Mouse (Mus musculus) T-helper 1 cell (primary cell): ENCODE results near the gene Prokr2.

Experiments
- in situ Hi-C: fragments of 300-600 bp; cut with MboI, MseI; formaldehyde crosslinking; loops from one replicate; pipeline ENCODE4 v1.15.1; 2025; ENCODE audit warnings: high pct_unique_total_duplicates

Prokr2 gene

DNA sequence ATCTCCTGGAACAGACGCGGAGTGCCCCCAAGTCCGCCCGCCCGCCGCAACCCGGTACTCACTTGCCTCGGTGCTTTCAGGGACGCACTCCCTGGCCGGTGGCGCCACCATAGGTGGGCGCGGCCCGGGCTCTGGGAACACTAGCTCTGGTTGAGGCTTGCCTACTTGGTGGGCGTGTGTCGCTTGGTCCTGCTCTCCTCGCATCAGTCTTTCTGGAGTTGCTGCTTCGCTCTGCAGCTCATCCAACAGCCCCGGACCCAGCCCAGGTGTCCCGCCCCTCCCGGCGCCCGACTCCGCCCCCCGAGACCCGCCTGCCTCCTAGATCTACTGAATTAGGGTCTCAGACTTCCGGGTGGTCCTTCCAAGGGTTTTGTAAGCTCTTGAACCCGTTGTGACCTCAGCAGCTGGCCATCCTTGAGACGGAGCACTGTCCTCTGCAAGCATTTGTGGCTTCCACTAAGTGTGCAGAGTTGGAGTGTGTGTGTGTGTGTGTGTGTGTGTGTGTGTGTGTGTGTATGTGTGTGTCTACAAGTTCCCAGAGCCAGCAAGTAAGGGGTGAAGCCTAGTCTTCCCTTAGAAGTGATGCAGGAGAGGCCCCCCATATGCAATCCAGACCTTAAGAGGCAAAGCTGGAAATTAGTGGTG, at the start of gene Prokr2:
Gene Prokr2 (minus strand): TSS at position 254 of the 645 bp plus-strand sequence.
- in situ Hi-C loops = loop anchor here (10.0 kb wide), 1 partner anchor 1211 kb away; no protein-coding TSS in a partner anchor

DNA sequence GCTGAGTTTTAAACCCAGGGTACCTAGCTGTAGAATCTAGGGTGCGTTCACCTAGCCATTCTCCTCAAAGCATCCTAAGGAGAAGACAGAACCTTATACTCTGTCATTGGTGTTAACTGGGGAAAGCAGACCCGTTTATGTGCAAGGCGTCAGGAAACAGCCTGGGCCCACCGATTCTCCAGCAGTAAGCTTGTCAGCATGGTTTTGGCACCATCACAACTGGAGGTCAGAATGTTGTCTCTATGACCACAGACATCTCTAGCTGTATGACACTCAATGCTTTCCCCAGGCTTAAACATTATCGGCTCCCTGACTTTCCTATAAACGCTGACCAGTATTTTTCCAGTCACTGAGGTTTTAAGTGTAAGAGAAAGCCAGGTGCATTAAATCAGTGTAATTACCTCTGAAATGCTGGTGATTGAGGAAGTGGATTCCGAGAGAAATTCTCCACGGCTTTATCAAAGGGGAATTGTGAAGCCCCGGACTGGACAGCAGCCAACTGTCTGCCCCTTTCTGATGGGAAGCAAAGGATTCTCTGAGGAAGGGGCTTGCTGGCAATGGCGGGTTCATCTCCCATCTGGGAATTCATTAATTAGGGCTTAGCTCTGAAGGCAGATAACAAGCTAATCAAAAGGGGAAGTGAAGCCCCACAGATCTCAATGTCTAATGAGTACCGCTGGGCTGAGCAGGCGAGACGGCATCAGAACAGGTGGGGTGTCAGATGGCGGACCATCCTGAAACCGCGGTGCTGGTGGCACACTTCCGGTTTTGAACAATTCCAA, 42.1 kb upstream of the Prokr2 start:
- in situ Hi-C loops = no loop called here

DNA sequence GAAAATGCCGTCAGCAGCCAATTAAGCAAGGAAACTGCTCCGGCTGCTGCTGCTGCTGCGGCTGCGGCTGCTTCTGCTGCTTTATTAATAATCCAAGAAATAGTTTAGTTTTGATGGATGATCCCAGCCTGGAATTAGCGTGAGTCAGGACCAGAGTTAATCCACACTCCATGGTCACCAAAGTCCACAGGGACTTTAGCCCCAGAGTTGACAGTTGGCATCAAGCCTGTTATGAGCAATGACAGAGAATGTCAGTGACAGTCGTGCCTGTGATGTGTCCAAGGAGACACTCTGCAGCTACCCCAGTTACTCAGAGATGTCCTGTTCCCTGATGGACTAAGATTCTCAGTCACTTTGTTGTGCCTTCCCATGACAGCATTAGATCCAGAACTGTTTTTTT, 40.3 kb upstream of the Prokr2 start:
- in situ Hi-C loops = no loop called here

DNA sequence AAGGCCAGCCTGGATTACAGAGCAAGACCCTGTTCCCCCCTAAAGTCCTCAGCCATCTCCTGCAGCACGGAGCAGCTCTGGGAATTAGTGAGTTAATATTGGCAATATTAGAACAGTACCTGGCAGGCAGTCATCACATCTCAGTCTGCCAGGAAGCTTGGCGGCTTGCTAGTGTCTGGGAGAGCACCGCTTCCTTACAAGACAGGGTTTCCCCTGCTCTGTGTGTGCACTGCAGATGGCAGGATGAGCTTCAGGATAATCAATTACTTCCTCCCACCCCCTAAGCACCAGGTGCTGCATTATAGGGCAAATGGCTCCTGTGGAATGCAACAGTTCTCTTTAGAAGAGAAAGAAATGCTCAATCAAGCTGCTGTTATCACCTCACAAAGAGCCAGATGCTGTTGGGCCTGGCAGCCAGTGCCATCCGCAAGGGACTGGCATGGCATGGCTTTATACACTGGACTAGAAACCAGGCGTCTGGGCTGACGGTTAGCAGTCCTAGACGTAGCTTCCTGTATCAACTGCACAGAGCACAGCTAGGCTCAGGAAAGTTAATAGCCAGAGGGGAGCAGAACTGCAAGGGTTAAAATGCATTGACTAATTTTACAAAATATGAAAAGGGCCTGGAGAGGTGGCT, 38.3 kb upstream of the Prokr2 start:
- in situ Hi-C loops = no loop called here

DNA sequence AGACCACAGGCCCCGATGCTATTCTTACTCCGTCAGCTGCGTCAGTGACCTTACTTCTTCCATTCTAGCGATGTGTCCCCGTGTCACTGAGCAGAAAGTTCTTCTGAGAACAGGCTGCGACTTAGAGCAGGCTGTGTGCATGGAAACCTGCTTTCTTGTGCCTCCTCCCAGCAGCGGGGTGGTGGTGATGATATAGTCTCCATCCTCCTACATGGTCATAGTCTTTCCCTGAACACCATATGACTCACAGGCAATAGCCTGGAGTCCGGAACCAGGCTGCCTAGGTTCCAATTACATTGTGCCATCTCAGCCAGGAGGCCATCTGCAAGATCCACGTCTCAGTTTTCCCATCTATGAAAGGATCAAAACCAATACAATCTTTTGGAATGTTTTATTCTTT, 37.6 kb upstream of the Prokr2 start:
- in situ Hi-C loops = no loop called here

DNA sequence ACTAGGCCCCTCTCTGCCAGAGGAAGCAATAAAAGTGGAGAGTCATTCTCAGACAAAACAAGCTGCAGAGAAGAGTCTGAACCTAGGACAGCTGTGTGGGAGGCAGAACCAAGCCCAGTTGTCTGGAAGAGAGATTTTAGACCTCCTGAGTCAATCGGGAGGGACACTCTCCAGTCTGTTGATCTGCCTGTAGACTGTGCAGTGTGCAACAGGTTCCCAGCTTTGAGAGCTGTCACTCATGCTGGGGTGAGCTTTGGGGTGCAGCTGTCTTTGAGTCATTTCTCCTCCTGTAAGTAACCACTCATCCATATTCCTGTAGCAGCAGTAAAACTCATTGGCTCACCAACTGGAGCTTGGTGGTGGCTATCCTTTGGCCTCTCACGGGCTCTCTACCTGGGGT, 33.2 kb upstream of the Prokr2 start:
- in situ Hi-C loops = no loop called here

DNA sequence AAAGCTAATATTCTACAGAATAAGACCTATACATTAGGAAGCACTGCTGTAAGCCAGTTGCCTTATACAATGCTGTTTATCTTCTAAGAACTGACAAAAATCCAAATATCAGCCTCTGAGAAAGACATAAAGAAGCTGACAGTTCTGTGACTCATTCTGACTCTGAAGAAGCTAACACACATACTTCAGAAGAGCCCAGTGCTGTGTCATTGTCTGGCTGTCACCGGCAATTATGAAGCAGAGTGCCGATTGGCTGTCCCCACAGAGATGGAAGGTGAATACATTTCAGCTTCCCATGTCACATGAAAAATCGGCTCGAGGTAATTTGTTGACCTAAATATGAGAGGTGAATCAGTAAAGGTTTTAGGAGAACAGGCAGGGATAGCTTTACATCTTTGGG, 24.9 kb upstream of the Prokr2 start:
- in situ Hi-C loops = no loop called here

DNA sequence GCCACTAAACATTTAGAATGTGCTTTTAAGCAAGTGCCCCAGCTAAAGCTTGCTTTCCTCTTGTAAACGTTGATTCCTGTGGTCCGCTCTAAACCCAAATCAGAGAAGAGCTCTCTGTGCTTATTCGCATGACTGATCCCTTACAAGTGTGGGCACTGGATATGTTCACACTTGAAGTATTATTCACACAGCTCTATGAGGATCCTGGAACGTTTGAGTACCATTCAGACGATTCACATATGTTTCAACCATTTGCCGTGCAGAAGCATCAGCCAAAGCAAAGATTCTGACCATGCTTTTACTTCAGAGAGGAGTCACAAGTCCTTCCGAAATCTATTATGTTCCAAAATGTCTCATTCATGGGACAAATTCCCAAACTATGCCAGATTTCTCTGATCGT, 12.9 kb upstream of the Prokr2 start:
- in situ Hi-C loops = no loop called here

DNA sequence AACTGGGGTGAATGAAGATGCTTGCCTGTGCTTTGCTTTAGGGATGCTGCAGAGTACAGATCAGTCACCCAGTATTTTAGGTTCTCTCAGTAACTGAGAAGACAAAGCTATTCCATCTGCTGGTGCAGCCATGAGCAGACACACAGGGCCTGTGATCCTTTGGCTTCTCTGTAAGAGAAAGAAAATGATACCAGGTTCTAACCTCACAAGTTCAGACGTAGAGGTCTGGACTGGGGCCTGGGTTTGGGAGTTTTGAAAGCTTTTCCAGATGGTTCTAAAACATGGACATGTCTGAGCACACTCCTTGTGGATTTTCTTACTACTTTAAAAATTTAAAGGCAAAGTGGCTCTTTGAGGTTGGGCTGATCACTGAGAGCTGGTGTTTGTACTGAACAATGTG, 10.5 kb upstream of the Prokr2 start:
- in situ Hi-C loops = no loop called here

DNA sequence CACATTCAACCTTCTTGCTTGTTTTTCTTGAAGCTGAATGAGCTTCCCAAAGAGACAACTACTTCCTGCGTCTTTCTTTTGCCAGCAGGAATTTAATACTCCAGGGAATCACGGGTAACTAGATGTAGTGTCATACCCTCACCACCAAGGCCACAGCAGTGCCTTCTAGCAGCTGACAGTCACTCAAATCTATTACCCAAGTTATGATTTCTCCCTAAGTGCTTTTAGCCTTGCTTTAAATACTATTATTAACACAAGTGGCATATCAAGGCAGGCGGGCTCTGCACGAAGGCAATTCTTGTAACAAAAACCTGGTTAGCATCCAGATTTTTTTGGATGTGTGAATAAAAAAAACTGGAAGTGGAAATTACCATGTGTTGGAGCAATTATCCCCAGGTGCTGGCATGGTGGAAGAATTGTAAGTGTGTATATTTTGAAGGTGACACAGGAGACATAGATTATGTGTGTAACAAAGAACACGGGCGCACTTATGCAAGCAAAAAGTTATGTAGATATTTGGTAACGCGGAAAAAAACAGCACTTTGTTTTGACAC, 5.4 kb upstream of the Prokr2 start:
- in situ Hi-C loops = no loop called here

DNA sequence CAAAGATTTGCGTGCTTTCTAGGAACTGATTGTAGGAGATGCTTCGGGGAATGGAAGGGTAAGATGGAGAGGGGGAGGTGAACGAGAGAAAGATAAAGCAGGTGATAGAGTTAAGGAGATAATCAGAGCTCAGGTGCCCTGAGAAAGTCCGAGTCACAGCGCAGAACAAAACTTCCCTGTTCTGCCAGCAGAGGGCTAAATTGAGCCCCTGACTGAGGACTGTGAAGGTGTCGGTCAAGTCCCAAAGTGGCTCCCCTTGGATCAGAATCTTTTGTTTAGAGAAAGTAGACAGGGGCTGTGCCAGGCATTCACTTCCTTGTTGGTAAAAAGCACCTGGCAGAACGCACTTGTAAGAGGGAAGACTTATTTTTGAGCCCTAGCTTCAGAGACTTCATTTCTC, 4.3 kb upstream of the Prokr2 start:
- in situ Hi-C loops = loop anchor here (10.0 kb wide), 1 partner anchor 1215 kb away; no protein-coding TSS in a partner anchor

DNA sequence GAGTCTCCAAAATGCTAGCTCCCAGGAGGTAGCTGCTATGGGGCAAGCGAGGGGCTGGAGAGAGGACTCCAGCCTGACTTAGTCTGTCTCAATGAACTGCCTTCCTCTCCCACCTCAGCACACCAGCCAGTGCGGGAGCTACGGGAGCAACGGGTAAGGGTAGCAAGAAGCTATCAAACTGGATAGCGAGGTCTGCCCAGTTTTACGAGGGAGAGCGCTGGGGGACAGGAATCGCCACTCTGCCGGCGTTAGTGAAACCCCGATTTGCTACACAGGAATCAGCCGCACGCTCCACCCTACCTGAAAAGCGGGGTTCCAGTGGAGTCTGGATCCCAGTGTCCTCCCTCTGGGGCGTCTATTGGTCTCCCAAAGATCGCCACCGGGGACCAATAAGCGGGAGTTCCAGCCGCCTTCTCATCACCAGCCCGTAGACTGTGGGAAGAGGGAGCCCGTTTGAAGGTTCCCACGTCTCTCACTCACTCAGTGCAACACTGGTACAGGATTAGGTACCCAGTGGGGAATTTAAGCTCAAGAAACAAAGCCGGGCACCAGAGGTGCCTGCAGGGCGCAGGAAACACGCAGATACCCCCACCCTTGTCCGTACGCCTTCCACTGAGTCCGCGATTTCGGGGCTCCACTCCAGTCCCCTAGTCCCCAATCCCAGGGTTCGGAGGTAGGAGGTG, 595 bp downstream of the Prokr2 start:
- in situ Hi-C loops = loop anchor here (10.0 kb wide), 1 partner anchor 1210 kb away; no protein-coding TSS in a partner anchor

DNA sequence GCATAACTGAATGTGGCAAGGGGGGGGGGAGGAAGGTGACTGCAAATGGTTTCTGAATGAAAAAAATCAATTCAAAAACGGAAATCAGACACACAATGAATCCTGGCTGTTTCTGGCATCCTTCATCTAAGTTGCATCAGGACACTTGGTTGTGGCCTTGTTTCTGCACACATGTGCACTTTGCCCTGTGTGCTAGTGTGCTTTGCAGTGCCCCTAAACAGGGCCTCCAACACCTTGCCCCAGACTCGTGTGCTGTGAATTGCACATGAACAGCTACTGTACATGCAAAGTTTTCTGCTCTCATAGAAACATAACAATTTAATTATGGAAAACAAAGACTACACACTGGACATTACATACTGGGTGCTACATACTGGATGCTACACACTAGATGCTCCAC, 2.9 kb downstream of the Prokr2 start:
- in situ Hi-C loops = loop anchor here (10.0 kb wide), 1 partner anchor 1208 kb away; no protein-coding TSS in a partner anchor

DNA sequence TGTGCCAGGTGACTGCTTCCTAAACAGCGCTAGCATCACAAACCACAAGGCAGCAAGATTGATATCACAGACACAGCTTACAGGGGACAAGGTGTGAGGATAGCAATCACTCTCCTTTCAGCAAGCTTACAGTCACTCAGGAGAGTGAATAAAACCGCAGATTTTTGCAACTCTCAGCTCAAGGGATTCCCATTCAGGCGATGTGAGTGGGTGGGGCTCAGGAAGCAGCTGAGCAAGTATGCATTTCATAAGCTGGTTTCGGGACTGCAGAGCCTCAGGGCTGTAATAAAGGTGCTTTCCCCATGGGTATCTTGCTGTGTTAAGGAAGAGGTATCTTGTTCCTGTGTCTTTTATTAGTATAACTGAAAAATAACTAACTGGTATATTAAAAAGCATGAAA, 5.6 kb downstream of the Prokr2 start:
- in situ Hi-C loops = loop anchor here (10.0 kb wide), 1 partner anchor 1205 kb away; no protein-coding TSS in a partner anchor

DNA sequence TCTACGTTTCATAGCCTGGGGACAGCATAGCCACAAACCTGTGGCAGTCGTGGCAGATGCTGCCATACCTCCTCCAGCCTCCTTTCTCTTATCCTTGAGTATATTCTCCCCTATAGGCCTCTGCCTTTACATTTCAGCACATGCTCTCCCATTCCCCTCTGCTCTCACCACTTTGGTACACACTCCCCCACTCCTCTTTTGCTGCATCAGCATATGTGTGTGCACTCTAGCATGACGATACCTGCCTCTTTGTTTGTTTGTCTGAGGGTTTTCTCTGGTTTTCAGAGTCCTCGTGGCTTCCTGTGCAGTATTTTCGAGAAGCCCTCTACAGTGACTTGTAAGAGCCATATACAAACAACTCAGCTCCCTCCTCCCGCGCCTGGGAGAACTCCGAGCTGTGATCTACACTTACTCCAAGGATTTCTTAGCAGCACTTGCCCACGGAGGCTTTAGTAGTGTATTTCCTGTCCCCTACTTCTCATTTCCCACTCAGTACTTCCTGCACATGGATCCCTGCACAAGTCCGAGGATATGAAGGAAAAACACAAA, 6.6 kb downstream of the Prokr2 start:
- in situ Hi-C loops = no loop called here

DNA sequence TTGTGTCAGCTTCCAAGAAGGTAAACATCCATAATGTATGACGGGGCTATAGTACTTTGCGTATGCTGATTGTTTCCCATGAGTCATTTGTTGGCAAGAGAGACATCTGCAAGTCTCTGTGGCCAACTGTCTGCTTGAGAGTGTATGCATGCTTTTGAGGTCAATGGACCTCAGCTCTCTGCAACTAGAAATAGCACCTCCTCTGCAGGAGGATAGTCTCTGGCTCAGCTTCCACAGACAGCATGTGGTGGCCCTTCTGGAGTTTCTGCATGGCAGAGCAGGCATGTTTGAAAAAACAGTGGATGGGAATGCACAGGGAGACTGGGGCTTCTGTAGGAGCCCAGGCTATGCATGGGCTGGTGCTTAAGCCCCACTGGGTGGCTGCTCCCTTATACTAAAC, 7.8 kb downstream of the Prokr2 start:
- in situ Hi-C loops = no loop called here

DNA sequence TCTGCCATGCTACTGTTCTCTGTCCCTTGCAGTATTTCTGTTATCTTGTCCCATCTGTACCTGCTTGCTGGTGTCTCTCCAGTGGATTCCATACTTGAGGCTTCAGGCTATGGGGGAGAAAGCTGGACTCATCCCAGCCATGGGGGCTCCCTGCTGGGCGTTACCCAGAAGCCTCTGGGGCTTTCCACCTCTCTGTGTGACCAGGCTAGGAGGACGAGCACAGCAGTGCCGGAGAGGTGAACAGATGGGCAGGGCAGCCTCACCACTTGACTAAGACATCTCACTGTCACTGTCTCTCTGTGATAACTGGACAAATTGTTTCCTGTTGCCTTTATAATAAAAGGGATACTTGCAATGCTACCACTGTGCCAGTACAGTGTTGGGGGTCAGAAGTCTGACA, 9.5 kb downstream of the Prokr2 start:
- in situ Hi-C loops = no loop called here

DNA sequence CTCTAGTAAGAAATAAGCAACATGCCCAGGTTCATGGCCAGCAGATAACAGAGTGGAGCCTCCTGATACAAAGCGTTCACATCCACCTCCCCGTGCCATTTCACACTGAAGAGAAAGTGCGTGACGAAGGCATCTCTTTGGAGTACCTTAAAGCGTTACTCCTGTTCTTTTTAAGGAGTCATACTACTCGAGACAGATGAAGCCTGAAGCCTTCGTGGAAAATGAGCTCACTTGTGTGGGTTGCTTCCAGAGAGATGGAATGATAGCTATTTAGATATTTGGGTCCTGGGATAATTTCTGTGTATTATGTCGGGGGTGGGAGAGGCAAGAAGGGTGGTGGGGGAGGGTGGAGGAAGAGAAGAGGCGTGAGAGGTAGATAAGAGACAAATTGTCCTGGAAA, 10.1 kb downstream of the Prokr2 start:
- in situ Hi-C loops = no loop called here

DNA sequence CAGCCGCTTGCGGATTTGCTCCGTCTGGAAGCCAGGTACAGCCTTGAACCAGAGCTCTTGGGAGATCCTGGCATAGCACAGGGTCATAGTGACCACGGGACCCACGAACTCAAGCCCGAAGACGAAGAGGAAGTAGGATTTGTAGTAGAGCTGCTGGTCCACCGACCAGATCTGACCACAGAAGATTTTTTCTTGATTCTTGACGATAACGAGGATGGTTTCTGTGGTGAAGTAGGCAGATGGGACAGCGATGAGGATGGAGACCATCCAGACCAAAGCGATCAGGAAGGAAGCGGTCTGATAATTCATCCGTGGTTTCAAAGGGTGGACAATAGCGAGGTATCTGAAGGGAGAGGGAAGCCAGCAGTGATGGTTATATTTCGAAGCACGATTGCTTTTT, 11.5 kb downstream of the Prokr2 start:
- in situ Hi-C loops = no loop called here

DNA sequence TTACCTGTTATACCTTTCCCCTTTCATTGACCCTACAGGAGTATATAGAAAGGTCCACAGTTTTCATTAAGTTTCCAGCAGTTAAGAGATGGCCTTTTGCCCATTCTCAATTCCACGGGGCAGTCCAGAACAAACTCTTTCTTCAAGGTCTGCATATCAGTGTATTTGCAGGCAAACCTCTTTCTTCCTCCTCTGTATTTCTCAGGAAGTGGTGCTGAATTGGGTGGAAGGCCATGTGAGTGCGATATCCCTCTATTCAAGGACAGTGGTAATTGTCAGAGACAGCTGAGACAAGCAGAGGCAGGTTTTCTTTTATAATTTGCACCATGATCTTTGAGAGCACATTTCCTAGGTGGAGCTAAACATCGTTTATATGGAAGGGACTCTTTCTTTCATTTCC, 16.8 kb downstream of the Prokr2 start:
- in situ Hi-C loops = loop anchor here (10.0 kb wide), 1 partner anchor 1234 kb away; the partner anchor contains the start of gene Gm11037

DNA sequence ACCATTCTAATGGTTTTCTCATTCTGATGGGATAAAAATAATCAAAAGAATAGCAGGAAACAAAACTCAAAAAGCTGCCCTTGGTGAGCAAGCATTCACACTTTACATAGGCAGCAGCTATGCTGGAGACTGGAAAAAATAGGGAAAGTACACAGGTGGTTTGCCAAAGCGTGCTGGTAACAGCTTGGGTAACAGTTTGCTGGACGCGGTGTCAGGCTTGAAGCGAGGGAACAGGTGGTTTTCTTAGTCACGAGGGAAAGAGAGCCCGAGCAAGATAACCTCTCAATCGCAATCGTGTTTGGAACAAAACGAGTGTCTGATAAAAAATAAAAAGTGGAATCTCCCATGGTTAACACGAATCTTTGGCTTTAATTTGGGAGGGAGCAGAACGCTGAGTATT, 41.4 kb downstream of the Prokr2 start:
- in situ Hi-C loops = no loop called here
